Mouse (Mus musculus) kidney, adult 2 months (tissue): ENCODE measurements around the gene Nlgn2.

Source experiments
- CTCF ChIP-seq: fragments of 200-500 bp; conservative IDR thresholded peaks from 2 replicates; pipeline ENCODE4 v1.5.1; 2011; ENCODE audit warnings: low read depth, mild to moderate bottlenecking, control low read depth, low read length, moderate library complexity, mixed read lengths; ENCODE audit not compliant: insufficient read depth, insufficient read length
- POLR2A ChIP-seq: fragments of 200-500 bp; IDR thresholded peaks from one replicate; pipeline ENCODE4 v1.6.1; 2011; ENCODE audit warnings: low read depth, low read length, control low read depth

DNA sequence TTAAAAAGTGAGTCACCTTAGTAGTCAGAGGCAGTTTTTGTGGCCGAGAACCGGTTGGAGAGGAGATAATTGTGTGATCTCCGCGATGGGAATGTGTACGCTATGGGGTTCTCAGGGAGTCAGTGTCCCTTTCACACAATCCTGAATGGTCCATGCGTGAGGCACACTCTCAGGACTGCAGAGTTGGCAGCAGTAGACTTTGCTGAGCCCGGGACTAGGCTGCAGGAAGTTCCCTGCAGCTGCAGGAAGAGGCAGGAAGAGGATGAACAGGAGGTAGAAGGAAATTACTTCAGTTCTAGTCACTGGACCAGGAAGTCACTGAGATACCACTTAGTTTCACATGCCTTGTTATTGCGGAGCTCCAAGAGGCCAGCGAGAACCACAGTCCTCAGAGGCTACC, 11.5 kb upstream of the Nlgn2 start:
- TF ChIP-seq CTCF: no peak
- no peak for TF ChIP-seq POLR2A
